Mouse (Mus musculus) megakaryocyte, embryonic 14.5 days (primary cell): ENCODE data around the gene Srebf1.

Experiments
- FLI1 ChIP-seq: IDR thresholded peaks from 2 replicates; pipeline ENCODE4 v1.6.1; 2012; ENCODE audit warnings: low read length, inconsistent platforms, mixed read lengths
- GATA1 ChIP-seq: IDR thresholded peaks from 3 replicates; pipeline ENCODE4 v1.6.1; 2012; ENCODE audit warnings: mixed read lengths, low read length, inconsistent platforms, borderline replicate concordance

DNA sequence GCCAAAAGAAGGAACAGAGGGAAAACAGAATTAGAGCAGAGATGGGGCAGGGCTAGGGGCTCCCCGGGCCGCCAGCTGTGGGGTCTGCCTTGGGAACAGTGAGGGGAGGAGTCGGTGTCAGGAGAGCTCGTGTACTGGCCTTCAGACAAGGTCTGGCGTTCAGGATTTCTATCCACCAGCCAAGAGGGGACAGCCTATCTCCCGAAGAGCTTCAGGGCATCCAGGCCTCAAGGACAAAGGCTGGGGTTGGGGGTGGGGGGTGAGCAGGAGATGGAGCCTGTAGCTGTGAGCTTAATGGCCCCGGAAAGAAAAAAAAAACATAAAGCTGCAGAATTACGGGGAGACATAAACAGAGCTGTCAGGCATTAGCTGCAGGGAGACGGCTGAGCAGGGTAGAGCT is 53.6 kb downstream of the Srebf1 start:
- TF ChIP-seq GATA1 (no peak), FLI1 (no peak)
